Mouse (Mus musculus) brain, embryonic 14.5 days (tissue): ENCODE measurements around the gene Plscr3.

ENCODE experiments used
- CTCF ChIP-seq: fragments of 200-500 bp; IDR thresholded peaks from 2 replicates; pipeline ENCODE4 v1.5.1; 2012; ENCODE audit warnings: inconsistent platforms, mild to moderate bottlenecking, moderate library complexity, borderline replicate concordance; ENCODE audit not compliant: insufficient read depth, insufficient read length; ENCODE audit errors: extremely low read depth
- POLR2A ChIP-seq: fragments of 200-500 bp; IDR thresholded peaks from 2 replicates; pipeline ENCODE4 v1.6.1; 2012; ENCODE audit warnings: mild to moderate bottlenecking, inconsistent platforms, borderline replicate concordance; ENCODE audit not compliant: poor library complexity, insufficient read depth, insufficient read length, severe bottlenecking; ENCODE audit errors: extremely low read depth

DNA sequence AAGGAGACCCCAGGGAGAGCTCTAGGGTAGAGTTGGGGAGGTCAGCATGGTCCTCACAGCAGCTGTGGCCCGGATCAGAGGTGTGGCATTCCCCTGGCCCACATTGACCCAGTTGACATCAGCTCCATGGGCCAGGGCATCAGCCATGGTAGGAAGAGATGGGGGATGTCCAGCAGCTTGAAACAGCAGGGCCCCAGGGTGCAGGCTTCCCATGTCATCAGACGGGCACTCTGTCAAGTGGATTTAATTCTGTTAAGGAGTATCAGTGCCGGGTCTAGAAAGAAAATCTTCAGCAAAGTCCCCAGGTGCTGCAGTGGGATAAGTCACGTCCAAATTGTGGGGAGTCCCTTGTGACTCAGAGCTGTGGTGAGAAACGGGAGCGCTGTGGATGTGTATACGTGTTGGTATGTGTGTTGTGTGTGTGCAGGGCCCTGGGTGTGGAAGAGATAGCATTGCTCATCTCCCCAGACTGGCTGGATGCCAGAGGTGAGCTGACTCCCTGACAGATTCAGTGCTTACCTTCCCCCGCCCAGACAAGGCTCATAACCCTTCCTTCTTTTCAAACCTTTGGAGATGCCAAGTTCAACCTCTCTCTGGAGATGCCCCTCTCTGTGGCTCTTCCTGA, 37.5 kb downstream of the Plscr3 start:
- TF ChIP-seq CTCF (no peak), POLR2A (no peak)
